30 mouse cellular contexts compared by ENCODE assay signal in genomic region chr7:19230899-19231298, GRCm38 (mm10). TPM values are rescaled to one million over a fixed set of nuclear protein-coding genes. Genes with fewer than 3 reads are reported as not detected.
A peak's percentile ranks its signal among the peaks of the same experiment; 100 is the strongest.
DNase-seq lines count a peak whose midpoint lies in the region; ATAC-seq and TF ChIP-seq lines count a peak whose summit lies in the region.
"Had no signal": no experiment of that assay in that cellular context is flagged by ENCODE, and none has a peak within 500 bp of the region (broad histone marks: within the 10 kb centered on the region; RNA-seq: fewer than 3 reads in every experiment).

No protein-coding gene starts in this region.

- no peak for DNase-seq in heart, postnatal 36 days
- DNase-seq in liver, adult 2 months (ENCODE audit: extremely low read depth, low read depth, low spot score): peak; percentile 52
- DNase-seq in liver: no peak
- DNase-seq in neural tube, embryonic 10.5 days (ENCODE audit: extremely low spot score, low spot score): no peak
- DNase-seq in testis, postnatal 14 days (ENCODE audit: low spot score): no peak
- DNase-seq: adrenal gland, postnatal 10 days; cerebellum, adult 8-10 months; cerebellum, postnatal 25 days; heart, postnatal 4 days; lung, postnatal 36 days; midbrain, embryonic 14.5 days; right cerebral cortex, adult 18-20 months had no signal

- WGBS in heart, embryonic 11.5 days (ENCODE audit: insufficient replicate concordance): 92% methylated on average over 5 of the region's 5 CpGs
- WGBS in liver, adult 2 months: 75% methylated on average over 5 of the region's 5 CpGs
- WGBS in neural tube, embryonic 15.5 days: 95% methylated on average over 5 of the region's 5 CpGs

- no peak for ATAC-seq in heart, embryonic 11.5 days (replicated peaks; ENCODE audit: insufficient number of reproducible peaks, low FRiP score, low TSS enrichment)
- ATAC-seq in neural tube, embryonic 15.5 days (ENCODE audit: low FRiP score): no peak
- ATAC-seq: forebrain, embryonic 16.5 days; inflammation-experienced regulatory T-cells, adult 6 months; Patski had no signal

- H3K4me1 ChIP-seq in heart, embryonic 11.5 days (ENCODE audit: control insufficient read depth, insufficient read depth, low read length): peaks cover 23% of the 10 kb centered on the region
- peaks cover 46% of the 10 kb centered on the region for H3K4me1 ChIP-seq in liver, adult 2 months (ENCODE audit: control insufficient read depth, insufficient read depth, low read length)
- H3K4me1 ChIP-seq in neural tube, embryonic 15.5 days: peaks cover 30% of the 10 kb centered on the region

- no peak overlapping the region for H3K4me3 ChIP-seq in heart, embryonic 11.5 days (ENCODE audit: low read depth, low read length)
- no peak overlapping the region for H3K4me3 ChIP-seq in liver, adult 2 months (ENCODE audit: insufficient read depth, low read depth, low read length)
- H3K4me3 ChIP-seq in neural tube, embryonic 15.5 days (replicated peaks): no peak overlapping the region
- H3K4me3 ChIP-seq: embryonic facial prominence, embryonic 13.5 days; forebrain, embryonic 10.5 days; kidney, embryonic 15.5 days; layer of hippocampus, adult 2 months; limb, embryonic 13.5 days had no signal

- no peak for TF ChIP-seq CTCF in liver, adult 2 months (IDR thresholded peaks at IDR 0.05; ENCODE audit: low read depth, low read length)

- no peaks in the 10 kb centered on the region for H3K9me3 ChIP-seq in heart, embryonic 11.5 days (replicated peaks; ENCODE audit: control insufficient read depth, low read length)
- H3K9me3 ChIP-seq in neural tube, embryonic 15.5 days (replicated peaks): no peaks in the 10 kb centered on the region
- H3K9me3 ChIP-seq: embryonic facial prominence, embryonic 13.5 days; forebrain, embryonic 10.5 days; kidney, embryonic 15.5 days; limb, embryonic 13.5 days had no signal

- no peak overlapping the region for H3K27ac ChIP-seq in heart, embryonic 11.5 days (ENCODE audit: low read depth, low read length)
- H3K27ac ChIP-seq in liver, adult 2 months (replicated peaks; ENCODE audit: insufficient read depth, low read depth, low read length): peak overlapping the region; percentile 96
- no peak overlapping the region for H3K27ac ChIP-seq in neural tube, embryonic 15.5 days (replicated peaks)
- H3K27ac ChIP-seq: embryonic facial prominence, embryonic 13.5 days; forebrain, embryonic 10.5 days; hindbrain, embryonic 14.5 days; layer of hippocampus, adult 2 months; limb, embryonic 13.5 days had no signal

- peaks cover 19% of the 10 kb centered on the region; the same call in 1 of the 2 replicates for H3K79me2 ChIP-seq in liver, adult 2 months (ENCODE audit: control insufficient read depth, insufficient read depth, low read length)

- intact Hi-C loops in heart, postnatal 36 days (cut with DNase I): no loop called here

- 0 out of 2 replicates have a peak overlapping the region, but pooled peaks have one; percentile 12 for H3K9ac ChIP-seq in heart, embryonic 11.5 days (ENCODE audit: low read depth, low read length)
- H3K9ac ChIP-seq in liver, adult 2 months (ENCODE audit: low read depth, low read length): no peak overlapping the region
- H3K9ac ChIP-seq in neural tube, embryonic 15.5 days (replicated peaks): peak overlapping the region; percentile 26; the same call in 1 of the 2 replicates

- H3K36me3 ChIP-seq in heart, embryonic 11.5 days (ENCODE audit: control insufficient read depth, insufficient read depth, low read length): peaks cover 6% of the 10 kb centered on the region; the same call in 1 of the 2 replicates
- H3K36me3 ChIP-seq in liver, adult 2 months (ENCODE audit: control insufficient read depth, insufficient read depth, low read length): no peaks in the 10 kb centered on the region
- peaks cover 3% of the 10 kb centered on the region; the same call in 1 of the 2 replicates for H3K36me3 ChIP-seq in neural tube, embryonic 15.5 days

- H3K27me3 ChIP-seq in heart, embryonic 11.5 days (ENCODE audit: control insufficient read depth, insufficient read depth, low read length): no peaks in the 10 kb centered on the region
- H3K27me3 ChIP-seq in liver, adult 2 months (ENCODE audit: control insufficient read depth, insufficient read depth, low read length): no peaks in the 10 kb centered on the region
- H3K27me3 ChIP-seq in neural tube, embryonic 15.5 days (replicated peaks): no peaks in the 10 kb centered on the region
- H3K27me3 ChIP-seq: embryonic facial prominence, embryonic 13.5 days; kidney, embryonic 15.5 days; limb, embryonic 13.5 days; Patski had no signal

- H3K4me2 ChIP-seq in heart, embryonic 11.5 days: no peak overlapping the region
- H3K4me2 ChIP-seq in neural tube, embryonic 15.5 days: no peak overlapping the region
- H3K4me2 ChIP-seq: embryonic facial prominence, embryonic 13.5 days; hindbrain, embryonic 14.5 days; limb, embryonic 13.5 days had no signal

- no peak for TF ChIP-seq POLR2A in liver, adult 2 months (IDR thresholded peaks at IDR 0.05; ENCODE audit: extremely low read depth, insufficient read depth, low read length)

RNA-seq across cellular contexts. Expression of gene Opa3, which starts 2.8 kb away (rescaled TPM):
- polyA plus RNA-seq in heart, embryonic 11.5 days (2014; fragmentation: Nextera tagmentation; extraction: Ambion mirVana): 41.2 and 41.6 TPM in 2 replicates
- 10 to 100 TPM; 53.9 to 62.9 TPM for total RNA-seq in heart, postnatal 36 days (2021)
- total RNA-seq in liver, adult 2 months (2014; rRNA removed): 12.9 and 16.0 TPM in 2 replicates
- 34.1 and 40.4 TPM in 2 replicates for polyA plus RNA-seq in liver, adult 2 months (2012; rRNA removed)
- polyA plus RNA-seq in neural tube, embryonic 15.5 days (2015; fragmentation: Nextera tagmentation; extraction: Ambion mirVana): 37.8 and 37.9 TPM in 2 replicates

RNA-seq across cellular contexts. Expression of gene Gpr4, which starts 18.6 kb away (rescaled TPM):
- 1.3 and 1.4 TPM in 2 replicates for polyA plus RNA-seq in heart, embryonic 11.5 days (2014; fragmentation: Nextera tagmentation; extraction: Ambion mirVana)
- 10 to 100 TPM in 1 of 2 experiments, 1 to 10 TPM in 1; 7.9 to 10.6 TPM for total RNA-seq in heart, postnatal 36 days (2021)
- 0.09 and 0.40 TPM in 2 replicates for total RNA-seq in liver, adult 2 months (2014; rRNA removed)
- 1.8 and 2.7 TPM in 2 replicates for polyA plus RNA-seq in liver, adult 2 months (2012; rRNA removed)
- 3.1 and 3.3 TPM in 2 replicates for polyA plus RNA-seq in neural tube, embryonic 15.5 days (2015; fragmentation: Nextera tagmentation; extraction: Ambion mirVana)
- total RNA-seq: megakaryocyte, adult 5-6 weeks had no signal

RNA-seq across cellular contexts. Expression of gene Vasp, which starts 40.7 kb away (rescaled TPM):
- 61.9 and 102 TPM in 2 replicates for polyA plus RNA-seq in heart, embryonic 11.5 days (2014; fragmentation: Nextera tagmentation; extraction: Ambion mirVana)
- 10 to 100 TPM; 32.6 to 36.1 TPM for total RNA-seq in heart, postnatal 36 days (2021)
- 6.3 and 11.3 TPM in 2 replicates for total RNA-seq in liver, adult 2 months (2014; rRNA removed)
- polyA plus RNA-seq in liver, adult 2 months (2012; rRNA removed): 24.2 and 37.1 TPM in 2 replicates
- polyA plus RNA-seq in neural tube, embryonic 15.5 days (2015; fragmentation: Nextera tagmentation; extraction: Ambion mirVana): 40.9 and 55.5 TPM in 2 replicates

RNA-seq across cellular contexts. Expression of gene Ppm1n, which starts 49.0 kb away (rescaled TPM):
- polyA plus RNA-seq in heart, embryonic 11.5 days (2014; fragmentation: Nextera tagmentation; extraction: Ambion mirVana): 0.34 TPM in 1 of 2 replicates, not detected in the other
- total RNA-seq in heart, postnatal 36 days (2021): not detected
- 0.20 TPM in 1 of 2 replicates, not detected in the other for total RNA-seq in liver, adult 2 months (2014; rRNA removed)
- 0.13 TPM in 1 of 2 replicates, not detected in the other for polyA plus RNA-seq in liver, adult 2 months (2012; rRNA removed)
- 1.3 TPM in 2 replicates for polyA plus RNA-seq in neural tube, embryonic 15.5 days (2015; fragmentation: Nextera tagmentation; extraction: Ambion mirVana)
- total RNA-seq: heart, adult 8-10 months; layer of hippocampus, adult 2 months; left cerebral cortex, postnatal 36 days; megakaryocyte, adult 5-6 weeks; MEL had no signal
- polyA plus RNA-seq: embryonic facial prominence, embryonic 13.5 days; gonadal fat pad, adult 2 months; limb, embryonic 13.5 days; lung, embryonic 16.5 days; neural tube, embryonic 11.5 days had no signal

RNA-seq across cellular contexts. Expression of gene Rtn2, which starts 51.5 kb away (rescaled TPM):
- polyA plus RNA-seq in heart, embryonic 11.5 days (2014; fragmentation: Nextera tagmentation; extraction: Ambion mirVana): 25.3 and 31.2 TPM in 2 replicates
- 100 to 1,000 TPM; 137 to 148 TPM for total RNA-seq in heart, postnatal 36 days (2021)
- total RNA-seq in liver, adult 2 months (2014; rRNA removed): 0.27 and 0.65 TPM in 2 replicates
- polyA plus RNA-seq in liver, adult 2 months (2012; rRNA removed): 0.62 and 1.1 TPM in 2 replicates
- 105 and 121 TPM in 2 replicates for polyA plus RNA-seq in neural tube, embryonic 15.5 days (2015; fragmentation: Nextera tagmentation; extraction: Ambion mirVana)
- total RNA-seq: megakaryocyte, adult 5-6 weeks had no signal
- polyA plus RNA-seq: inflammation-experienced regulatory T-cells, adult 6 months had no signal
